Mouse (Mus musculus): Measurements from ENCODE around the gene Hdgf.

DNA sequence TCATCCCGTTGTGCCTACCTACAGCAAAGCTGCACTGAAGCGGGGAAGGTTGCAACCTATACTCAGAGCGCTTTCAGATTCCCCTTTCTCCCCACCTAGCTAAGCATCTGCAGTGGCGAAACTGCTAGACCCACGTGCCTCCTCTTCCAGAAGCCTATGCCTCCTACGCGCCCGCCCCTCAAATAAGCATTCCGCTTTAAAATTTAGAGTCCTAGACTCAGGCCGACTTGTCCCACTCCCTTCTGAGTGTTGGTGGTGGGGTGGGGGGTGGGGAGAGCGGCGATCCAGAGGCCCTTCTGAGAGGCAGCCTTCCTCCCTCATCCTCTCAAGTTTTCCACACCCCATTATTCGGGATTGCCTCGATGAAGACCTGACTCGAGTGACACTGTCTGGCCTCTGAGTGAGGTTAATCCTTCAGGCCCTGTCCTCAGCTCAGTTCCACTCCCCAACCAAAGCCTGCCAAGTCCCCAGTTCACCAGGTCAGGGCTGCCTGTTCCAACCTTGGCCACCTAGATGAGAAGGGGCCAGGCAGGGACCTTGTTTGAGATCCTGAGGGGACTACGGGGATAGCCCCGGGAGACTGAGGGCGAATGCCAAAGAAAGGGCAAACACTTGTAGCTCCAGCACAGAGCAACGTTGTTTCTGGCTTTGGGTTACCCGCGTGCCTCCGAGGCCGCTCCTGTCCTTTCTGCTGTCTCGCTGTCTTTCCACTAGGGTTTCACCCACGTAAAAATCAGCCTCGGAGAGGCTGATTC lies 41.1 kb downstream of the Hdgf start:
- TF ChIP-seq CTCF (IDR thresholded peaks at IDR 0.05; ENCODE audit: low read depth) (no peak), EP300 (optimal IDR thresholded peaks at IDR 0.05) (no peak)

All from stomach, postnatal 0 days (tissue).